Mouse (Mus musculus) bone marrow macrophage, adult 2 months (primary cell): ENCODE data around the gene Prkaa2.

Source experiments
- CTCF ChIP-seq: IDR thresholded peaks from 2 replicates; pipeline ENCODE4 v1.5.1; 2012; ENCODE audit warnings: low read depth, mild to moderate bottlenecking, low read length, moderate library complexity
- POLR2A ChIP-seq: IDR thresholded peaks from 2 replicates; pipeline ENCODE4 v1.6.1; 2012; ENCODE audit warnings: mild to moderate bottlenecking, low read depth, low read length, borderline replicate concordance

GRCm38 (mm10) chr4:105101337-105101688, 8.4 kb downstream of the Prkaa2 start:
- TF ChIP-seq POLR2A = no peak
- no peak for TF ChIP-seq CTCF
